Mouse (Mus musculus) liver, embryonic 11.5 days (tissue): ENCODE measurements at regions not wholly inside any gene's neighbourhood (a gene's known extent, or its start where the extent isn't known, plus 50 kb on each side); places are given as distances from the start of the nearest gene placed in this dataset.

Source experiments
- ATAC-seq: fragments of 200-750 bp; cut with Nextera tagmentation; replicated peaks from 2 replicates; pipeline ENCODE4 v1.8.0; 2017; ENCODE audit warnings: moderate number of reproducible peaks, mild to moderate bottlenecking, moderate TSS enrichment, moderate library complexity; ENCODE audit not compliant: low FRiP score
- DNase-seq: peaks from one replicate; pipeline ENCODE4 v3.0.0-alpha.2; 2017; ENCODE audit warnings: low spot score
- H3K27ac ChIP-seq: fragments of 300-500 bp; sonication (generic); 2 replicates; pipeline ENCODE4 v1.5.1; 2014; ENCODE audit warnings: mild to moderate bottlenecking, low read depth, low read length, control low read depth
- H3K27me3 ChIP-seq: fragments of 300-500 bp; sonication (generic); replicated peaks from 2 replicates; pipeline ENCODE4 v1.6.1; 2014; ENCODE audit warnings: low read length, mixed read lengths; ENCODE audit not compliant: control insufficient read depth, insufficient read depth
- H3K36me3 ChIP-seq: fragments of 300-500 bp; sonication (generic); 2 replicates; pipeline ENCODE4 v1.6.1; 2014; ENCODE audit warnings: mild to moderate bottlenecking, low read length, moderate library complexity, mixed read lengths; ENCODE audit not compliant: control insufficient read depth, insufficient read depth
- H3K4me1 ChIP-seq: fragments of 300-500 bp; sonication (generic); replicated peaks from 2 replicates; pipeline ENCODE4 v1.6.1; 2014; ENCODE audit warnings: low read length, mixed read lengths; ENCODE audit not compliant: control insufficient read depth, insufficient read depth
- H3K4me2 ChIP-seq: fragments of 300-500 bp; sonication (generic); 2 replicates; pipeline ENCODE4 v1.6.1; 2014; ENCODE audit warnings: mild to moderate bottlenecking, control low read depth, moderate library complexity
- H3K4me3 ChIP-seq: fragments of 300-500 bp; sonication (generic); 2 replicates; pipeline ENCODE4 v1.5.1; 2014; ENCODE audit warnings: low read depth, low read length, control low read depth
- H3K9ac ChIP-seq: fragments of 300-500 bp; sonication (generic); 2 replicates; pipeline ENCODE4 v1.6.1; 2014; ENCODE audit warnings: low read depth, low read length, control low read depth
- H3K9me3 ChIP-seq: fragments of 300-500 bp; sonication (generic); 2 replicates; pipeline ENCODE4 v1.6.1; 2016; ENCODE audit warnings: low read length, inconsistent platforms, mixed read lengths; ENCODE audit not compliant: control insufficient read depth
- WGBS: fragments of 180-500 bp; shearing (Covaris S2); extraction: QIAGEN DNeasy Blood & Tissue Kit; methylation state at CpG from one replicate; pipeline ENCODE4 v1.1.7; 2014; 5-methylcytosine and 5-hydroxymethylcytosine counted together

DNA sequence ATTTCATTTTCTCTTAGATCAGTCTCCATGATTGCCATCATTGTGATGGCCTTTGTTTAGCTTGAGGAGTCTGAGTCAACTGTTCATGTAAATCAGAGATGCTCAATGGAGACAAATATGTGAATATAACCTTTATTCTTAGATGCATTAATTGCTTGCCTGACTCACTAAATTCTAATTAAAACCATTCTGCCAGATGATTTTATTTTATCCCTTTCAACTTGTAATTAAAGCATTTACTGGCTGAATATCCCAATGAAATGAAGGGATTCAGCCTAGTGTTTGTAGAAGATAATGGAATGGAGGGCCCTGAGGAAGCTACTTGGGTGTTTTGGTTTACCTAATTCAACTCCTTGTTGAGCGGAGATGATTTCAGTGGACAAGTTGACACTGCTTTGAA, 777.1 kb upstream of the Auts2 start:
- H3K4me3 ChIP-seq, result no peak overlapping the region
- ATAC-seq, result no peak
- H3K9ac ChIP-seq, result no peak overlapping the region
- DNase-seq, result no peak
- no peak overlapping the region for H3K4me2 ChIP-seq
- no peaks in the 10 kb centered on the region for H3K4me1 ChIP-seq
- H3K27me3 ChIP-seq, result no peaks in the 10 kb centered on the region
- H3K36me3 ChIP-seq, result no peaks in the 10 kb centered on the region
- H3K9me3 ChIP-seq, result no peaks in the 10 kb centered on the region
- 84% methylated on average over 1 of the region's 1 CpGs for WGBS
- H3K27ac ChIP-seq, result no peak overlapping the region

DNA sequence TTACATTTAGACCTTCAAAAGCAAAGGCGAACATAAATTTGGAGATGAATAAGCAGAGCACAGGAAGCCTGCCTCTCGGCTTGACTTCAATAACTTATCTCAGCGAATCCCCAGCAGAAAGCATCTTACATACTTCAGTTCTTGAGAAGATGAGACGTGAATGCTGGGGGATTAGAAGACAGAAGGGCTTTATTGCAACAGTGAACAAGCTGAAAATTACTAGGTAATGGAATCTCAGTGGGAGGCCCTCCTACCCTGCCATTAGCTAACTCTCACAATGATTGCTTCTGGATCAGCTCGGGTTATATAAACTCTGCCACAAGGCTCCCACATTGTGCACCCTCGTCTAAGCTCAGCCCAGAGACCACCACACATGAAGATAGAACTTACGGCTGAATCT, 770.9 kb upstream of the Auts2 start:
- 67% methylated on average over 7 of the region's 7 CpGs for WGBS
- no peak for ATAC-seq
- Histone ChIP-seq H3K4me2 (no peak overlapping the region), H3K4me1 (no peaks in the 10 kb centered on the region), H3K9ac (no peak overlapping the region), H3K27me3 (no peaks in the 10 kb centered on the region), H3K27ac (no peak overlapping the region), H3K9me3 (no peaks in the 10 kb centered on the region), H3K4me3 (no peak overlapping the region), H3K36me3 (no peaks in the 10 kb centered on the region)
- DNase-seq, result no peak

DNA sequence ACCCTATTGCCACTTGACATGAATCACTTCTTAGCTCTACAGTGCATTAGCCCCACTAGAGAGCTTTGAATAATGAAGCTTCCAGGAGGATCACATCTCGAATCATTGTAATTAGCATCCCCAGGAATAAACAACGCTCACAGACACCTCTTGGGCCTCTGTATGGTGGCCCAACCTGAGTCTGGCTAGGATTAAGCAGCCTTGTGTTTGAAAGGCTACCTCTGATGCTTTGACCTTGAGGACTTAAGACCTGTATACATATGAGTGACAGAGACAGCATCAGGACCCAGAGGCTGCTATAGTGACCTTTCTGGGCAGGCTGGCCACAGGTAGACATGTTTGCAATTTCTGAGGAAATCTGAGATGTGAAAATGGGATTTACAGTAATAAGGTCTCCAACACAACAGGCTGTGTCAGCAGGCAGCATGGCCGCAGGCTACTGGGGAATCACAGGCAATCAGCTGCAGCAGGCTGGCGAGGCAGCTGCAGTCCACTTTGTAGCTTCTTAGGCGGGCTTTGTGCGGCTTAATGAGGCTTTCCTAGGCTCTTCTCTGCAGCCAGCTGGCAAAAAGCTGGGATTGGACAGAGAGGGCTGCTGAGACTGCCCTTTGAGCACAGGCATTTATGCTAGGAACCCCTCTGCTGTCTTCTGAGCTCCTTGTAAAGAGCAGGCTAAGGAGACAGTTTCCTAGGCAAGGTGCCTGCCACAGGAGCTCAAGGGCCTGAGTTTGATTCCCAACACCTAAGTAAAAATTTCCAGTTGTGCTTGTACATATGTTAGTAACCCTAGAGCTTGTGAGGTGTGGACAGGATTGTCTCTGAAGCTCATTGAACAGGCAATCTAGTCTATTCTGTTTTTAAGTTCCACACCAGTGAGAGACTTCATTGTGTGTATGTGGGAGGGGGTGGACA, 768.1 kb upstream of the Auts2 start:
- Histone ChIP-seq H3K4me3 (no peak overlapping the region), H3K36me3 (no peaks in the 10 kb centered on the region), H3K9me3 (no peaks in the 10 kb centered on the region), H3K9ac (no peak overlapping the region), H3K4me2 (no peak overlapping the region), H3K4me1 (no peaks in the 10 kb centered on the region), H3K27ac (no peak overlapping the region), H3K27me3 (no peaks in the 10 kb centered on the region)
- WGBS, result 65% methylated on average over 6 of the region's 6 CpGs
- no peak for ATAC-seq
- no peak for DNase-seq

DNA sequence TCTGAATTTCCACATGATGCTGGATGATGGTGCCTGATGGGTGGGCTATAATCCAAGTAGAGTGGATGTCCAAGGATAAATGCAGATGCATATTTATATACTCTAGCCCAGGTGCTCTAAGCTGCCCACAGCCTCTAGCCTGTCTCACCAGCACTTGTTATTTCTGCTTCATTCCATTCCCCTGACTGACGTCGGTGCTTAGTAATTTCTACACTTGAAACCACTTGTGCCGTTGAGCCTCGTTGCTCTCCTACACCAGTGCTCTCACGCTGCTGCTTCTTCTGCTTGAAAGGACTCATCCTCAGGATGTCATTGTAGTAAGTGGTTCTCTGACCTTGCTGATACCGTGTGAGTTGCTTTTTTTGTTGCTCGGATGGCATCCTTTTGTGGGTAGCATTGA, 724.7 kb upstream of the Auts2 start:
- no peaks in the 10 kb centered on the region for H3K27me3 ChIP-seq
- no peak overlapping the region for H3K4me3 ChIP-seq
- H3K36me3 ChIP-seq, result no peaks in the 10 kb centered on the region
- H3K9me3 ChIP-seq, result peaks cover 2% of the 10 kb centered on the region; the same call in 1 of the 2 replicates
- H3K9ac ChIP-seq, result no peak overlapping the region
- no peak for DNase-seq
- no peak for ATAC-seq
- no peak overlapping the region for H3K27ac ChIP-seq
- no peak overlapping the region for H3K4me2 ChIP-seq
- H3K4me1 ChIP-seq, result no peaks in the 10 kb centered on the region
- WGBS, result 88% methylated on average over 7 of the region's 7 CpGs

DNA sequence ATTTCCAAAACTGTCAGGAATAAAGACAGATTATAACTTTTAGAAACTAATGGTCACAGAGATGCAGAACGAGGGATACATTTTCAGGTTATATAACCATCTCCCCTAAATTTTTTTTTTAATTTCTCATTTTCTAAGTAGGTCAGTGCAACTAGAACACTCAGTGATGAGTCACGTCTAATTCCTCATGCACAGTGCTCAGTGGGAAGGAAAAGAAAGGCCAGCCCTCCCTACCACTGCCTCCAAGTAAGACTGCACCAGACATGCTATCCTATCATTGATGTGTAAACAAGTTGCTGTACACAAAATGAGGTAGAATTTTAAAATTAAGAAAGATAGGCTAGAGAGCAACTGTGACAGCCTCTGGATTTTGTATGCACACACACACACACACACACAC, 724.2 kb upstream of the Auts2 start:
- Histone ChIP-seq H3K27ac (no peak overlapping the region), H3K9me3 (peaks cover 2% of the 10 kb centered on the region; the same call in 1 of the 2 replicates), H3K4me3 (no peak overlapping the region), H3K9ac (no peak overlapping the region), H3K36me3 (no peaks in the 10 kb centered on the region), H3K4me2 (no peak overlapping the region), H3K27me3 (no peaks in the 10 kb centered on the region), H3K4me1 (no peaks in the 10 kb centered on the region)
- WGBS, result 58% methylated on average over 2 of the region's 2 CpGs
- ATAC-seq, result no peak
- DNase-seq, result no peak

DNA sequence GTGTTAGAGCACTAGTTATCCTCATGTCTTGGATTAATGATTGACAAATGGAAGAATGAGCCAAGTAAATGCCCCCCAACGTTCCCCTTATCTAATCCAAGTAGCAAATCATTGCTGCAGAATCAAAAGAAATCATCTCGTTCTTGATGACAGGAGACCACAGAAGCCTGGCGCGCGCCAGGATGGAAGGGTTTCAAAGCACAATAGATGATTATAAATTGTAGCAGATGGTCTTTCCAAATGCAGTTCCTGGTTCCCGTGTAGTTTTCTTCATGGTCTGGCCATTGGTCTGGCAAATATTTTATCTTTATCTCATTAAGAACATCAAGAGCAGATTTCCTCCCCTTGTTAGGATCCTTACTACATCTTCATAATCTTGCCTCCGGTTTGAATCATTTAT, 721.8 kb upstream of the Auts2 start:
- Histone ChIP-seq H3K4me3 (no peak overlapping the region), H3K4me2 (no peak overlapping the region), H3K9me3 (peaks cover 2% of the 10 kb centered on the region; the same call in 1 of the 2 replicates), H3K27me3 (no peaks in the 10 kb centered on the region), H3K27ac (no peak overlapping the region), H3K4me1 (no peaks in the 10 kb centered on the region), H3K36me3 (no peaks in the 10 kb centered on the region), H3K9ac (no peak overlapping the region)
- no peak for ATAC-seq
- 80% methylated on average over 7 of the region's 7 CpGs for WGBS
- DNase-seq, result no peak

DNA sequence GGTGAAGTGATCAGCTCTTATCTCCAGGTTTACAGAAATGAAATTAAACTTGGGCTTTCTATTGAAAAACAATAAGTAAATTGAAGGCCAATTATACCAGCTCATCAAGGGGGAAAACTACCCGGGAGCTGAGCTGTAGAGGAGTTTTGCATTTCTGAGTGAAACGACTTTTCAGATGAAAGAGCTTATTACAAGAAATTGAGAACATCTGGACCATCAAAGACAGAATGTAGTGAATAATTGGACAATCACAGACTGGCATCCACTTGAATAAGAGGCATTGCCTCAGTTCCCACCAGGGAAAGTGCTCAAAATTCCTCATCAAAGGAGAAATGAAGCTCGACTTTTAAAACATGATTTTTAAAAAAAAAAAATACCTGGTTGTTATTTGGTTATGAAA, 675.7 kb upstream of the Auts2 start:
- Histone ChIP-seq H3K27ac (no peak overlapping the region), H3K9ac (no peak overlapping the region), H3K4me1 (no peaks in the 10 kb centered on the region), H3K36me3 (no peaks in the 10 kb centered on the region), H3K4me3 (no peak overlapping the region), H3K9me3 (no peaks in the 10 kb centered on the region; the same call in 1 of the 2 replicates), H3K27me3 (no peaks in the 10 kb centered on the region), H3K4me2 (no peak overlapping the region)
- ATAC-seq (no peak), DNase-seq (no peak)
- WGBS, result 70% methylated on average over 3 of the region's 3 CpGs

DNA sequence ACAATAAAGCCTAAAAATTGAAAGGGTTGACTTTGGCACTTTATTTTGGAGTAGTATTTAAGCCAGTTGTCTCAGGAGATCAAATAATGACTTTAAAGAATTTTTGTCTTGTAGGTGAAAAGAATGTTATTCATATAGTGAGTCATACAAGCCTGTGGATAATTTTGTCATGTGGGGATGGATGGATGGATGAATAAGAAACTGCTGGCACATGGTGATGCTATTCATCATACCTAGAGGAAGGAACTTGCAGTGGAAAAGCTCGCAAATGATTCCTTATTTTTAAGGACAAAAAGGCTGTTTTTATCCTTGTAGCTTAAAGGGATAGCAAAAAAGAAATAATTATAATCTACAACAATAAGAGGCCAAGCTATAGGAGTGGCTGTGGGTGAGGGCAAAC, 655.4 kb upstream of the Auts2 start:
- no peak overlapping the region for H3K27ac ChIP-seq
- H3K36me3 ChIP-seq, result no peaks in the 10 kb centered on the region
- no peak overlapping the region for H3K9ac ChIP-seq
- H3K9me3 ChIP-seq, result no peaks in the 10 kb centered on the region
- no peak overlapping the region for H3K4me3 ChIP-seq
- DNase-seq (no peak), ATAC-seq (no peak)
- no peaks in the 10 kb centered on the region for H3K27me3 ChIP-seq
- H3K4me2 ChIP-seq, result no peak overlapping the region
- H3K4me1 ChIP-seq, result no peaks in the 10 kb centered on the region
- WGBS, result 66% methylated on average over 1 of the region's 1 CpGs
